In genomic region chr4:106318976-106319375, GRCm38 (mm10) we compare ENCODE assay signal across 17 mouse cellular contexts. TPM values are rescaled to one million over a fixed set of nuclear protein-coding genes. Genes with fewer than 3 reads are reported as not detected.
A peak's percentile ranks its signal among the peaks of the same experiment; 100 is the strongest.
DNase-seq lines count a peak whose midpoint lies in the region; ATAC-seq and TF ChIP-seq lines count a peak whose summit lies in the region.
"Had no signal": no experiment of that assay in that cellular context is flagged by ENCODE, and none has a peak within 500 bp of the region (broad histone marks: within the 10 kb centered on the region; RNA-seq: fewer than 3 reads in every experiment).

No protein-coding gene starts in this region.

- no peaks in the 10 kb centered on the region for H3K9me3 ChIP-seq in heart, embryonic 13.5 days
- no peaks in the 10 kb centered on the region for H3K9me3 ChIP-seq in kidney, postnatal 0 days (replicated peaks; ENCODE audit: low read length)
- no peaks in the 10 kb centered on the region for H3K9me3 ChIP-seq in neural tube, embryonic 12.5 days
- H3K9me3 ChIP-seq in midbrain, postnatal 0 days (ENCODE audit: low read length), result no peaks in the 10 kb centered on the region
- H3K9me3 ChIP-seq: embryonic facial prominence, embryonic 15.5 days; forebrain, embryonic 12.5 days; limb, embryonic 15.5 days; stomach, embryonic 15.5 days had no signal

- no peak for TF ChIP-seq CTCF in kidney, postnatal 0 days (IDR thresholded peaks at IDR 0.05; ENCODE audit: low read depth)
- no peak for TF ChIP-seq CTCF in midbrain, postnatal 0 days (IDR thresholded peaks at IDR 0.05)

- no peak for ATAC-seq in heart, embryonic 13.5 days (ENCODE audit: extremely low read depth, insufficient number of reproducible peaks, low FRiP score, low TSS enrichment)
- ATAC-seq in kidney, postnatal 0 days (replicated peaks; ENCODE audit: low FRiP score, low read depth), result no peak
- no peak for ATAC-seq in neural tube, embryonic 12.5 days (ENCODE audit: low FRiP score, low read depth)
- no peak for ATAC-seq in midbrain, postnatal 0 days (ENCODE audit: low FRiP score)
- ATAC-seq: intestine, embryonic 16.5 days had no signal

- peaks cover 6% of the 10 kb centered on the region for H3K36me3 ChIP-seq in heart, embryonic 13.5 days
- H3K36me3 ChIP-seq in kidney, postnatal 0 days (ENCODE audit: insufficient read depth, low read length), result no peaks in the 10 kb centered on the region
- H3K36me3 ChIP-seq in neural tube, embryonic 12.5 days, result no peaks in the 10 kb centered on the region
- H3K36me3 ChIP-seq in midbrain, postnatal 0 days (ENCODE audit: insufficient read depth, low read length), result no peaks in the 10 kb centered on the region
- H3K36me3 ChIP-seq: embryonic facial prominence, embryonic 15.5 days; forebrain, embryonic 12.5 days; limb, embryonic 15.5 days; stomach, embryonic 15.5 days had no signal

- H3K4me3 ChIP-seq in heart, embryonic 13.5 days, result no peak overlapping the region
- no peak overlapping the region for H3K4me3 ChIP-seq in kidney, postnatal 0 days (replicated peaks; ENCODE audit: low read depth, low read length)
- no peak overlapping the region for H3K4me3 ChIP-seq in neural tube, embryonic 12.5 days
- H3K4me3 ChIP-seq in midbrain, postnatal 0 days (ENCODE audit: low read depth, low read length), result no peak overlapping the region
- H3K4me3 ChIP-seq: embryonic facial prominence, embryonic 15.5 days; forebrain, embryonic 12.5 days; limb, embryonic 15.5 days had no signal

- H3K4me1 ChIP-seq in heart, embryonic 13.5 days, result peaks cover 63% of the 10 kb centered on the region
- peaks cover 18% of the 10 kb centered on the region; the same call in 1 of the 2 replicates for H3K4me1 ChIP-seq in kidney, postnatal 0 days (replicated peaks; ENCODE audit: insufficient read depth, low read length)
- peaks cover 26% of the 10 kb centered on the region for H3K4me1 ChIP-seq in neural tube, embryonic 12.5 days
- H3K4me1 ChIP-seq in midbrain, postnatal 0 days (ENCODE audit: insufficient read depth, low read length), result peaks cover 16% of the 10 kb centered on the region; the same call in 1 of the 2 replicates

- H3K27me3 ChIP-seq in heart, embryonic 13.5 days (replicated peaks), result no peaks in the 10 kb centered on the region
- H3K27me3 ChIP-seq in kidney, postnatal 0 days (ENCODE audit: insufficient read depth, low read length), result no peaks in the 10 kb centered on the region
- H3K27me3 ChIP-seq in neural tube, embryonic 12.5 days (replicated peaks), result no peaks in the 10 kb centered on the region
- no peaks in the 10 kb centered on the region for H3K27me3 ChIP-seq in midbrain, postnatal 0 days (ENCODE audit: insufficient read depth, low read length)
- H3K27me3 ChIP-seq: embryonic facial prominence, embryonic 15.5 days; forebrain, embryonic 12.5 days; limb, embryonic 15.5 days; stomach, embryonic 15.5 days had no signal

- DNase-seq in heart, postnatal 4 days, result no peak
- DNase-seq in kidney, postnatal 0 days (ENCODE audit: low spot score), result no peak
- no peak for DNase-seq in kidney, postnatal 4 days
- DNase-seq in neural tube, embryonic 10.5 days (ENCODE audit: extremely low spot score, low spot score), result no peak
- DNase-seq in midbrain, postnatal 0 days (ENCODE audit: low spot score), result no peak
- DNase-seq in right cerebral cortex, postnatal 10 days (ENCODE audit: low spot score in 2 of 2), result no peak
- DNase-seq: cerebellum, adult 2 months; heart, adult 18-20 months; heart, postnatal 14 days; lung, postnatal 36 days had no signal

- peak overlapping the region; percentile 83; the same call in 1 of the 2 replicates for H3K4me2 ChIP-seq in heart, embryonic 13.5 days
- H3K4me2 ChIP-seq in kidney, postnatal 0 days (ENCODE audit: low read length), result peak overlapping the region; percentile 16
- peak overlapping the region; percentile 89; the same call in 1 of the 2 replicates for H3K4me2 ChIP-seq in neural tube, embryonic 12.5 days (replicated peaks)
- 0 out of 2 replicates have a peak overlapping the region, but pooled peaks have one; percentile 87 for H3K4me2 ChIP-seq in midbrain, postnatal 0 days (ENCODE audit: low read depth, low read length, poor library complexity, severe bottlenecking)

- no peak overlapping the region for H3K9ac ChIP-seq in heart, embryonic 13.5 days
- H3K9ac ChIP-seq in kidney, postnatal 0 days (ENCODE audit: low read depth, low read length), result peak overlapping the region; percentile 38; the same call in 1 of the 2 replicates
- H3K9ac ChIP-seq in neural tube, embryonic 12.5 days, result no peak overlapping the region
- H3K9ac ChIP-seq in midbrain, postnatal 0 days (replicated peaks; ENCODE audit: low read length, poor library complexity, severe bottlenecking), result no peak overlapping the region
- H3K9ac ChIP-seq: embryonic facial prominence, embryonic 15.5 days; limb, embryonic 15.5 days; stomach, embryonic 15.5 days had no signal

- no peak overlapping the region for H3K27ac ChIP-seq in heart, embryonic 13.5 days (replicated peaks)
- H3K27ac ChIP-seq in kidney, postnatal 0 days, result no peak overlapping the region
- no peak overlapping the region for H3K27ac ChIP-seq in neural tube, embryonic 12.5 days
- H3K27ac ChIP-seq in midbrain, postnatal 0 days (ENCODE audit: low read depth, low read length), result no peak overlapping the region
- H3K27ac ChIP-seq: embryonic facial prominence, embryonic 15.5 days; forebrain, embryonic 12.5 days had no signal

- 85% methylated on average over 6 of the region's 6 CpGs for WGBS in heart, embryonic 13.5 days
- 69% methylated on average over 6 of the region's 6 CpGs for WGBS in kidney, postnatal 0 days
- 89% methylated on average over 6 of the region's 6 CpGs for WGBS in neural tube, embryonic 12.5 days
- WGBS in midbrain, postnatal 0 days, result 90% methylated on average over 6 of the region's 6 CpGs

RNA-seq across cellular contexts. Expression of gene Usp24, which starts 3.0 kb away (rescaled TPM):
- 5.6 and 6.3 TPM in 2 replicates for polyA plus RNA-seq in heart, embryonic 13.5 days (2015; fragmentation: Nextera tagmentation; extraction: Ambion mirVana)
- total RNA-seq in heart, postnatal 4 days (2021), result 10 to 100 TPM; 39.2 to 40.3 TPM
- polyA plus RNA-seq in kidney, postnatal 0 days (2015; fragmentation: Nextera tagmentation; extraction: Ambion mirVana), result 10.4 and 12.2 TPM in 2 replicates
- polyA plus RNA-seq in neural tube, embryonic 12.5 days (2016; fragmentation: Nextera tagmentation; extraction: Ambion mirVana), result 10.2 and 11.9 TPM in 2 replicates
- 28.6 and 36.1 TPM in 2 replicates for total RNA-seq in midbrain, postnatal 0 days (2014; rRNA removed)
- polyA plus RNA-seq in midbrain, postnatal 0 days (2015; fragmentation: Nextera tagmentation; extraction: Ambion mirVana), result 6.6 and 10.2 TPM in 2 replicates

Comparison
In these comparisons a context has a peak if more than half of its experiments do, and no peak if none do; other contexts are left out.
1. H3K4me2 ChIP-seq: peak in every context shown above with its lines; median percentile 89 in neural tube, embryonic 12.5 days; 87 in midbrain, postnatal 0 days; 83 in heart, embryonic 13.5 days; 16 in kidney, postnatal 0 days.